Comparison of ENCODE assay signal across 8 mouse cellular contexts in genomic region chr7:12998851-12999250, GRCm38 (mm10). TPM values are rescaled to one million over a fixed set of nuclear protein-coding genes. Genes with fewer than 3 reads are reported as not detected.
A peak's percentile ranks its signal among the peaks of the same experiment; 100 is the strongest.
DNase-seq lines count a peak whose midpoint lies in the region; ATAC-seq and TF ChIP-seq lines count a peak whose summit lies in the region.

Gene Trim28 (plus strand): TSS chr7:12999114.

- no peaks in the 10 kb centered on the region for H3K27me3 ChIP-seq in cerebellum, adult 2 months (ENCODE audit: control insufficient read depth, insufficient read depth, low read length)
- H3K27me3 ChIP-seq in forebrain, postnatal 0 days (ENCODE audit: insufficient read depth, low read length) = no peaks in the 10 kb centered on the region
- no peaks in the 10 kb centered on the region for H3K27me3 ChIP-seq in hindbrain, embryonic 15.5 days
- no peaks in the 10 kb centered on the region for H3K27me3 ChIP-seq in liver, postnatal 0 days (ENCODE audit: insufficient read depth, low read length)

- H3K9ac ChIP-seq in forebrain, postnatal 0 days = no peak within 1 kb of the TSS
- H3K9ac ChIP-seq in hindbrain, embryonic 15.5 days = no peak within 1 kb of the TSS
- peak within 1 kb of the TSS; percentile 58 for H3K9ac ChIP-seq in liver, postnatal 0 days (replicated peaks)

- H3K9me3 ChIP-seq in forebrain, postnatal 0 days (ENCODE audit: low read length) = no peaks in the 10 kb centered on the region
- H3K9me3 ChIP-seq in hindbrain, embryonic 15.5 days = no peaks in the 10 kb centered on the region
- no peaks in the 10 kb centered on the region for H3K9me3 ChIP-seq in liver, postnatal 0 days (ENCODE audit: low read length)

- peaks cover 1% of the 10 kb centered on the region; the same call in 1 of the 2 replicates for H3K36me3 ChIP-seq in forebrain, postnatal 0 days (ENCODE audit: insufficient read depth)
- peaks cover 6% of the 10 kb centered on the region; the same call in 1 of the 2 replicates for H3K36me3 ChIP-seq in hindbrain, embryonic 15.5 days
- 0 out of 2 replicates have a peak, but pooled peaks cover 5% of the 10 kb centered on the region for H3K36me3 ChIP-seq in liver, postnatal 0 days (replicated peaks; ENCODE audit: insufficient read depth, low read length)

- no peaks in the 10 kb centered on the region for H3K4me1 ChIP-seq in cerebellum, adult 2 months (ENCODE audit: control insufficient read depth, insufficient read depth, low read length)
- no peaks in the 10 kb centered on the region for H3K4me1 ChIP-seq in forebrain, postnatal 0 days (ENCODE audit: insufficient read depth)
- no peaks in the 10 kb centered on the region for H3K4me1 ChIP-seq in hindbrain, embryonic 15.5 days (replicated peaks)
- no peaks in the 10 kb centered on the region for H3K4me1 ChIP-seq in liver, postnatal 0 days (ENCODE audit: insufficient read depth)

- WGBS in cerebellum, adult 2 months = 81% methylated on average over 3 of the region's 3 CpGs
- 79% methylated on average over 3 of the region's 3 CpGs for WGBS in forebrain, postnatal 0 days
- WGBS in hindbrain, embryonic 15.5 days = 87% methylated on average over 3 of the region's 3 CpGs
- 85% methylated on average over 3 of the region's 3 CpGs for WGBS in liver, postnatal 0 days (ENCODE audit: insufficient replicate concordance)

- no peak within 1 kb of the TSS for H3K4me2 ChIP-seq in forebrain, postnatal 0 days (ENCODE audit: low read depth)
- no peak within 1 kb of the TSS for H3K4me2 ChIP-seq in hindbrain, embryonic 15.5 days
- H3K4me2 ChIP-seq in liver, postnatal 0 days (ENCODE audit: low read depth, low read length) = peak within 1 kb of the TSS; percentile 68

- H3K4me3 ChIP-seq in cerebellum, adult 2 months (replicated peaks; ENCODE audit: insufficient read depth, low read depth, low read length) = no peak within 1 kb of the TSS
- H3K4me3 ChIP-seq in forebrain, postnatal 0 days (ENCODE audit: low read depth, low read length) = no peak within 1 kb of the TSS
- H3K4me3 ChIP-seq in hindbrain, embryonic 15.5 days = no peak within 1 kb of the TSS
- peak within 1 kb of the TSS; percentile 34 for H3K4me3 ChIP-seq in liver, postnatal 0 days (ENCODE audit: low read depth, low read length)

- H3K27ac ChIP-seq in cerebellum, adult 2 months (ENCODE audit: insufficient read depth, low read length) = no peak within 1 kb of the TSS
- no peak within 1 kb of the TSS for H3K27ac ChIP-seq in forebrain, postnatal 0 days (ENCODE audit: low read depth, low read length)
- H3K27ac ChIP-seq in hindbrain, embryonic 15.5 days (replicated peaks) = no peak within 1 kb of the TSS
- peak within 1 kb of the TSS; percentile 85 for H3K27ac ChIP-seq in liver, postnatal 0 days (ENCODE audit: low read depth)

- no peak for TF ChIP-seq CTCF in cerebellum, adult 2 months (IDR thresholded peaks at IDR 0.05; ENCODE audit: borderline replicate concordance, insufficient read depth, low read depth, low read length)
- TF ChIP-seq CTCF in forebrain, postnatal 0 days (IDR thresholded peaks at IDR 0.05; ENCODE audit: low read depth) = no peak
- TF ChIP-seq CTCF in liver, postnatal 0 days (IDR thresholded peaks at IDR 0.05; ENCODE audit: low read depth) = no peak

- ATAC-seq in forebrain, postnatal 0 days = no peak
- ATAC-seq in hindbrain, embryonic 15.5 days (ENCODE audit: low FRiP score, low read depth) = no peak
- ATAC-seq in liver, postnatal 0 days = no peak

- TF ChIP-seq POLR2A in cerebellum, adult 2 months (IDR thresholded peaks at IDR 0.05; ENCODE audit: borderline replicate concordance, insufficient read depth, low read length) = no peak

- no peak for DNase-seq in cerebellum, adult 2 months
- no peak for DNase-seq in cerebellum, postnatal 4 days (ENCODE audit: low spot score in 2 of 2)
- no peak for DNase-seq in adrenal gland, adult 18-20 months (ENCODE audit: low spot score in 2 of 2)
- no peak for DNase-seq in forebrain, postnatal 0 days
- DNase-seq in liver, postnatal 0 days = no peak
- DNase-seq in B cell, adult 2 months = no peak
- no peak for DNase-seq in thymus, postnatal 14 days

- no peak for TF ChIP-seq EP300 in liver, postnatal 0 days (IDR thresholded peaks at IDR 0.05; ENCODE audit: low read depth)

RNA-seq across cellular contexts. Expression of gene Trim28, which starts in this region (rescaled TPM):
- polyA plus RNA-seq in cerebellum, adult 2 months (2012; rRNA removed) = 250 and 266 TPM in 2 replicates
- total RNA-seq in adrenal gland, adult 18-20 months (2021) = 100 to 1,000 TPM; 201 to 235 TPM
- 430 and 485 TPM in 2 replicates for total RNA-seq in forebrain, postnatal 0 days (2014; rRNA removed)
- 209 and 211 TPM in 2 replicates for polyA plus RNA-seq in forebrain, postnatal 0 days (2015; fragmentation: Nextera tagmentation; extraction: Ambion mirVana)
- 217 and 230 TPM in 2 replicates for polyA plus RNA-seq in hindbrain, embryonic 15.5 days (2015; fragmentation: Nextera tagmentation; extraction: Ambion mirVana)
- 56.0 and 59.1 TPM in 2 replicates for polyA plus RNA-seq in liver, postnatal 0 days (2015; fragmentation: Nextera tagmentation; extraction: Ambion mirVana)
